Mouse (Mus musculus): ENCODE measurements around the gene Hist1h2ao.
"Not testable (repeated sequence)": the region's sequence is repeated elsewhere in the genome, so short reads cannot be mapped to it uniquely, and the experiment has no call there.

The Hist1h2ao gene

DNA sequence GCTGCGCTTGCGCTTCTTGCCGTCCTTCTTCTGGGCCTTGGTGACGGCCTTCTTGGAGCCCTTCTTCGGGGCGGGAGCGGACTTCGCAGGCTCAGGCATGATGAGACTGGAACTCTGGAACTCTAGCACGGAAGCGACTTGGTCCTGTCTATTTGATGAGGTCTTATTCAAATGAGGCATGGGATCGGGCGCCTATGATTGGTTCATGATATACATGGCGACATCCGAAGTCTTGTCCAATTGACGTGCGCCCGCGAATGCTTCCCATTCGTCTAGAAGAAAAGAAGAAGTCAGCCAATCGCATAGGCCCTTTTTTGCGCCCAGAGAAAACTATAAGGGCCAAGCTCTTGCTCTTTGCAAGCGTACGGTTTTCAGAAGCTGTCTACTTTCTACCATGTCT is at the start of gene Hist1h2ao, which contains the start of gene Hist1h2bq:
Gene Hist1h2ao, plus strand, starts transcription at position 393 of the 400 bp plus-strand sequence.
Gene Hist1h2bq, minus strand, starts transcription at position 125 of the 400 bp plus-strand sequence.
- not testable (repeated sequence) for DNase-seq (ENCODE audit: low spot score in 2 of 2)

DNA sequence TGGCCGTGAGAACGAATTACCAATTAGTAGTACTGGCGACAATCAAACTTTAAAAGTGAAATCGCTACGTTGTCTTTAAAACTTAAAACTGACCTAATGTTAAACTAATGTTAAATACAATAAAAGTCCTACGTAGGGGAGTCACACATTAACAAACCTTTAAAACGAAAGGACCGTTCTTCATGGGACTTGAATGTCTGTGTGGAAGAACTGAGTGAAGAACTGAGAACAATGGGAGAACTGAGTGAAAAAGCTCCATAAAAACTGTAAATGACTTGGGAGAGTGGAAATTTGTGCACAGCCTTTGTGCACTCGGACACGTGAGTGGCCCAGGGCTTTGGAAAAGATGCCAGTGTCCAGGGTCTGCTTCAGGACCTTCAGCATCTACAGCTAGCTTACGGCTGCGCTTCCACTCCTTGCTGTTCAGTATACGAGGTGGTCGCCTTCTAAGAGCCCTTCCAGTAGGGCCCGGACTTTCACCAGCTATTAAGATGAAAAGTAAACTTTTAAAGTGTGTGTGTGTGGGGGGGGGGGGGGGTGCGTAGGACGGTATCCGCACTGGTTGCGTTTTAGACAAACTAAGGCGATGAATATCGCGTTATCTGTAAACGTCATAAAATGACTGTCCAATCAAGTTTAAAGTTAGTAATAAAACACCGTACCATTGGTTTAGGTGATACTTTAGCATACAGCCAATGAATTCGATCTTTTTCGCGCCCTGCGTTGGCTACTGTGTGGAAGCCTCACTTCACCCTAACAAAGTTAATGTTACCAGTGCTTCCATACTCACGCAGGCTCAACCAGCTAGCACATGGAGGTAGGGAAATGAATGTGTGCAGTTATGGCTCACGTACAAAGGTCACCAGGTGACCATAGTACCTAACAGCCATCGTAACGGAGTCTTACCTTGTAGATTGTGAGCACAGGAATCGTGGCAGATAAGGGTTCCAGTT is 31.2 kb upstream of the Hist1h2ao start:
- DNase-seq (ENCODE audit: low spot score in 2 of 2): peak; percentile 80 to 89

DNA sequence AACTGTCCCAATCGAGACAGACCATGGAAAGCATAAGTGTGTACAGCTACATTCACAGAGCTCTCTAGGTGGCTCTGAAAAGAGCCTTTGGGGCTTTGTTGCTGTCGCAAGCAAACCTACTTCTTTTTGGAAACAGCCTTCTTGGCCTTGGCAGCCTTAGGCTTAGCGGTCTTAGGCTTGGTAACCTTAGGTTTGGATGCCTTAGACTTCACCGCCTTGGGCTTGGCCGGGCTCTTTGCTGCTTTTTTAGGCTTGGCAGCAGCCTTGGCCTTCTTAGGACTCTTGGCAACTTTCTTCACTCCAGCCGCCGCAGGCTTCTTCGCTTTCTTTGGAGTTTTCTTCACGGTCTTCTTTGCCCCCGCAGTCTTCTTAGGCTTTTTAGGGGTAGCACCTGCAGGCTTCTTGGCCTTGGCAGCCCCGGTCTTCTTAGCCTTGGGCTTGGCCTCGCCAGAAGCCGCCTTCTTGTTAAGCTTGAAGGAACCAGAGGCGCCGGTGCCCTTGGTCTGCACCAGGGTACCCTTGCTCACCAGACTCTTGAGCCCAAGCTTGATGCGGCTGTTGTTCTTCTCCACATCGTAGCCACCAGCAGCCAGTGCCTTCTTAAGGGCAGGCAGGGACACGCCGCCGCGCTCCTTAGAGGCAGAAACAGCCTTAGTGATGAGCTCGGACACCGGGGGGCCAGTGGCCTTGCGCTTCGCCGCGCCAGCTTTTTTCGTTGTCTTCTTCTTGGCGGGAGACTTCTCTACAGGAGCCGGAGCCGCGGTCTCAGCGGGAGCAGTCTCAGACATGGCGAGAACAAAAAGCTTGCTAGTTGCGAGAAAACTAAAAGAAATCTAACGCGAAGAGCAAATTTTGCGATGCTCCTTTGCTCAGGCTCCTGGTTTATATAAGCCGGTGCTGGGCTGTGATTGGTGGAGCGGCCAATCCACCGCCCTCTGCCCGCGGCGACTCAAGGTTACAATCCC is 30.2 kb upstream of the Hist1h2ao start, which contains the start of gene Hist1h1b:
Gene Hist1h1b, minus strand, starts transcription at position 859 of the 965 bp plus-strand sequence.
- DNase-seq (ENCODE audit: low spot score in 2 of 2): peak; percentile 48 to 51

DNA sequence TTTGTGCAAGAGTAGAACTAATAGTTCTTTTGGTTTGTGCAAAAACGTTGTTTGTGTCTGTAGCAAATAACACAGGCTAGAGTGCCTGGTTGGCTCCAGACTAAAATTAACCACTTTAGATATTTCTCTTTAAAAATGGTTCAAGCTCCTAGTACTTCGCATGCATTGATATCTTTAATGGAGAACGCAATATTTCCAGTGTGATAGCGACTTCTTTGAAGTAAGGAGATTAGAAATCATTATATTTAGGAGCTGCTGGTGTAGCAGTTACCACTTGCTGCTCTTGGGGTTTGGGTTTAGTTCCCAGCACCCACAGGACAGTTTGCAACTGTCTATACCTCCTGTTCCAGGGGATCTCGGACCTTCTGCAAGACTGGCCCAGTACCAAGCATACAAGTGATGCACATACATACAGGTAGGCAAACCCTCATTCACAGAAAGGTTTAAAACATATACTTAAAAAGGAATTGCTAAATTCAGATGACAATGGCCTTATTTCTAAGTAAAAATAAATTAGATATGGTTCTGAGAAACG is 29.2 kb upstream of the Hist1h2ao start:
- DNase-seq (ENCODE audit: low spot score in 2 of 2): no peak

DNA sequence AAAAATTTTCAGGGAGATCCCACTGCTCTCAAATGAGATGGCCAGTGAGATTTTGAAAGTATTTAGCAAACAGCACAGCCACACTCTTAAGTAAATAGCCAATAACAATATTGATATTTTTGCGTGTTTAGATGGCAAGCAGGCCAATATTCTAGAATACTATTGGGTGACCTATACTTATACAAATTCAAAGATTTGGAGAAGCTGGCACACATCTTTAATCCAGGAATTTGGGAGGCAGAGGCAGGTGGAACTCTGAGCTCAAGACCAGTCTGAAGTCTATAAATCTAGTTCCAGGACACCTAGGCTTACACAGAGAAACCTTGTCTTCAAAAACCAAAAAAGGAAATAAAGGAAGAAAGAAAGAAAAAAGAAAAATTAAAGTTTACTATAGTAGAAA is 28.6 kb upstream of the Hist1h2ao start:
- no peak for DNase-seq (ENCODE audit: low spot score in 2 of 2)

DNA sequence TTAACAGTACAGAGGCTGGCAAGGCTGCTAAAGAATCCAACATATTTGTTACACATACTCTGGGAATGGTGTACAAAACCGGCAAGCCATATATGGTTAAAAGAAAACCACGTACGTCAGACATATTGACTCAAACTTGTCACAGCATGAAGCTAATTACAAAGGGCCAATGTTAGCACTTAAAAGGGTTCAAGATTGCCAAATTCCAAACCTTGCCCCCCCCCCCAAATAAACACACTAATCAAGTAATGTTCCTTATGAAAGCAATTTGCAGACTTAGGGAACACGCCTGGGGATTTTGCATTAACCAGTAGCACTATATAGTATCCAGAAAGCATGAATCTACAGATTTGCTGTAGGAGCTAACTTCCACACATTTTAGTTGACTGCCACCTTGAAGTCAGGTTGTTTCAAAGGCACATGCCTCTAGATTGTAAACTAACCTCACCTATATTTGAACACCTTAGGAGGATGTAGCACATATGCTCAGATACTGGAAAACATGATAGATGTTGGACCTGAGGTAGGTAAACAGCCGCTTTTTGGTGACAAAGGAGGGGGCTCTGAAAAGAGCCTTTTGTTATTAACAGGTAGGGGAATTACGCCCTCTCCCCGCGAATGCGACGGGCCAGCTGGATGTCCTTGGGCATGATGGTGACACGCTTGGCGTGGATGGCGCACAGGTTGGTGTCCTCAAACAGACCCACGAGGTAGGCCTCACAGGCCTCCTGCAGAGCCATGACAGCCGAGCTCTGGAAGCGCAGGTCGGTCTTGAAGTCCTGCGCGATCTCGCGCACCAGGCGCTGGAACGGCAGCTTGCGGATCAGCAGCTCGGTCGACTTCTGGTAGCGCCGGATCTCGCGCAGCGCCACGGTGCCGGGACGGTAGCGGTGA is 27.7 kb upstream of the Hist1h2ao start:
- not testable (repeated sequence) for DNase-seq (ENCODE audit: low spot score in 2 of 2)

DNA sequence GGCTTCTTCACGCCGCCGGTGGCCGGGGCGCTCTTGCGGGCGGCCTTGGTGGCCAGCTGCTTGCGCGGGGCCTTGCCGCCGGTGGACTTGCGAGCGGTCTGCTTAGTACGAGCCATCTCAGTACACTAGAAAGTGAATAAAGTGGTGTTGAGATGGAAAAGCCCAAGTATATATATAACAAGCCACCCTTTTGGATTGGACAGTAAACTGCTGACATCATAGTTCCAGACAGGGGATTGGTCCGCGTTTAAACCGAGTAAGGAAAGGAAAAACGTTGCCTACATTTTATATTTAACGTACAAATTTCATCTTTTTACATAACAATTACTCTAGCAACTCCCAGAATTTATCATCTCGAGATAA is 27.0 kb upstream of the Hist1h2ao start, which contains the start of gene Hist1h3i:
Gene Hist1h3i, minus strand, starts transcription at position 116 of the 363 bp plus-strand sequence.
- peak; percentile 65 to 83 for DNase-seq (ENCODE audit: low spot score in 2 of 2)

DNA sequence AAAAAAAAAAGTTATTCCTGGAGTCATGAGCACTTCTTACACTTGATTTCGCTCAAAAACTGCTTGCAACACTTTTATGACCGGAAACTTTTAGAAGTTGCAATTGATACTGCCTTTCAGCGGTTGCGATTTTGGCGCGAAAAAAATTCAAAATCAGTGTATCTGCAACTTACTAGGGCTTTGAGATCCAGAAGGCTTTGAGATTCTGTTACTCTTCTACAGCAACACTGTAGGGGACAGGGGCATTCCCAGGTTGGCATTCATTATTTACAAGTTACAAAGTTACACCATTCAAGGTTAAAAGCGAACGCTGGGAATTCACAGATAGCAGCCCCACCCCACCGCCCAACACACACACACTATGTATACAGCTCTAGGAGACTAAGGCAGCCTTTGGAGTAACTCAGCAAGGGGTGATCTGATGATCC is 26.5 kb upstream of the Hist1h2ao start:
- no peak for DNase-seq (ENCODE audit: low spot score in 2 of 2)

DNA sequence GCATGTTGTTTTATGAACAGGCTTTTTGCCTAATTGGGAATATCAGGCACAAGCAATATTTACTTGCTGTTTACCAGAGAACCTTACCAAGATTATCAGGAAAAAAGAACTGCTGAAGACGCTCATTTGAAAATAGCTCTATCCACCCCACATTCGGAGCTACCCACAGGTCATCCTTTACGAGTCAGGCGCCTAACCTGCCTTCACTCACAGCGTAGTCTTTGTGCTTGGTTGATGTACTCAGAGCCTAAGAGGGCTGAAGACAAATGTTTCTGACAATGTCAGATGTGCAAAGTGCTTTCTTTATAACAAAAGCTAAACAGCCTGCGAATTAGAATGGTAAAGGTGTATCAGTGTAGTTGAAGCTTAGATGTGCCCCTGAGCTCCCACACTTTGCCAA is 26.0 kb upstream of the Hist1h2ao start:
- DNase-seq (ENCODE audit: low spot score in 2 of 2): no peak

DNA sequence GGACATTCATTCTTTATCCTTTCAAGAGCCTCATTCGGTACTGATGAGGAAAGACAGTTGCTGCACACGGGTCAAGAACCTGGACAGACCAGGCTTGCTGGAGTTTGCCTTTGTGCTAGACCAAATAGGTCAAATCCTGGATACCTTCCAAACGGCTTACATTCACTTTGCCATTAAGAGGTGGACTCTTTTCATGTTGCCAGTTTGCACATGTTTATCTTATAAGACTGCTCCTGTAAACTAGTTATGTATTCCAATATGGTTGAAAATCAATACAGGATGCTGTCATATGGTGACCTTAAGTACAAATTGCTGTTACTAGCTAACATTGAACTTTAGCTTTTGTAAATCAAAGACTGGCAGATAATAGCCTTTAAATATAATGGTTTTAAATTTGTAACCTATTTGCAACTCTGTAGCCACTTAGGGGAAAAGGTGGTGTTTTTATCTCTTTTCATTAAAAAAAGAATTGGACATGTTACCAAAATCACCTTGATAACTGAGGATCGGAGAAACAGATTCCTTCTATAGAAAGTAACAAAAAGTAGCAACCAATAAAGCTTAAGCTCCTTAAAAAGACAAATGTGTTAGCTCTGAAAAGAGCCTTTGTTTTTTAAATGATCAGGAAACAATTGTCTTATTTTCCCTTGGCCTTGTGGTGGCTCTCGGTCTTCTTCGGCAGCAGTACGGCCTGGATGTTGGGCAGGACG is 23.9 kb upstream of the Hist1h2ao start:
- DNase-seq (ENCODE audit: low spot score in 2 of 2): no peak

DNA sequence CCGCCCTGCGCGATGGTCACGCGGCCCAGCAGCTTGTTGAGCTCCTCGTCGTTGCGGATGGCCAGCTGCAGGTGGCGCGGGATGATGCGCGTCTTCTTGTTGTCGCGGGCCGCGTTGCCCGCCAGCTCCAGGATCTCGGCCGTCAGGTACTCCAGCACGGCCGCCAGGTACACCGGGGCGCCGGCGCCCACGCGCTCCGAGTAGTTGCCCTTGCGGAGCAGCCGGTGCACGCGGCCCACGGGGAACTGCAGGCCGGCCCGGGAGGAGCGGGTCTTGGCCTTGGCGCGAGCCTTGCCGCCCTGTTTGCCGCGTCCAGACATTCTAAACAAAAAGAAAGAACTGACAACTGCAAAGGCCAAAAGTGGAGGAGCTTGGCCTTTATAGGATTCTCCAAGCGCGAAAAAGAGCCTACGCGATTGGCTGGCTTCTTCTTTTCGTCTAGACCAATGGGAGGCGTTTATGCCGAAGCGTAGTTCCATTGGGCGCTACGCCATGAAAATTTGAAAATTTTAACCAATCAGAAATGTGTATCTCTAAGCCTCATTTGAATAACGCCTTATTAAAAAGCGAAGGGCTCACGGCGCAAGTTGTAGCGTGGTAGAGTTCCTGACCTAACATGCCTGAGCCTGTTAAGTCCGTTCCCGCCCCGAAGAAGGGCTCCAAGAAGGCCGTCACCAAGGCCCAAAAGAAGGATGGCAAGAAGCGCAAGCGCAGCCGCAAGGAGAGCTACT is 23.2 kb upstream of the Hist1h2ao start, which contains the start of the genes Hist1h2an and Hist1h2bp:
Gene Hist1h2an, minus strand, starts transcription at position 320 of the 731 bp plus-strand sequence.
Gene Hist1h2bp, plus strand, starts transcription at position 563 of the 731 bp plus-strand sequence.
- DNase-seq (ENCODE audit: low spot score in 2 of 2): peak; percentile 92 to 95

DNA sequence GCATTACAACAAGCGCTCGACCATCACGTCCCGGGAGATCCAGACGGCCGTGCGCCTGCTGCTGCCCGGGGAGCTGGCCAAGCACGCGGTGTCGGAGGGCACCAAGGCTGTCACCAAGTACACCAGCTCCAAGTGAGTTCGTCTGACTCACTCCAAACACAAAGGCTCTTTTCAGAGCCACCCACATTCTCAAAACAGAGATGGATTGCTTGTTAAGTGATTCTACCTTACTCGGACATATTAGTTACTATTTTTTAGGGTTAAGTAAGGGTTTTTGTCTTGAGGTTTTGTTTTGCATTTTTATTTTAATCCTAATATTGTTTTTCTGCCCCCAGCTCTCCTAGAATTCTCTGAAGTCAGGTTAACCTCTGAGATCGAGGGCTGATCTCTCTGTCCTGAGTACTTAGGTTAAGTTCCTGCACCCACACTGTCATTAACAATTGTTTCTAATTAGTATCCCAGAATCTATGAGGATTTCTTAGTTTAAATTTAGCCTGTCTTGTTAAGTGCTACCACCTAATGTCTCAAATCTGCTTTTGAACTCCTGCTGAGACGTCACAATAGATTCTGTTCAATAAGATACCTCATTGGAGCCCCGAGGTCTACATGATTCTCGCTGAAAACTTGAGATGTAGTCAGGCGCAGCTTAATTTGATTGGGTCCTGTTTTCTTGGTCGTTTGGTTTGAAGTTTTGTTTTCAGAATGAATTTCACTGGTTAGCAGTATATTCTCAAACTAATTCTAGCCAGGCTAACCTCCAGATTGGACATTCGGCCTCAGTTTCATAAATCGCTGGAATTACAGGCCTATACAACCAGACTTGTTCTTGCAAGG is 22.3 kb upstream of the Hist1h2ao start:
- no peak for DNase-seq (ENCODE audit: low spot score in 2 of 2)

DNA sequence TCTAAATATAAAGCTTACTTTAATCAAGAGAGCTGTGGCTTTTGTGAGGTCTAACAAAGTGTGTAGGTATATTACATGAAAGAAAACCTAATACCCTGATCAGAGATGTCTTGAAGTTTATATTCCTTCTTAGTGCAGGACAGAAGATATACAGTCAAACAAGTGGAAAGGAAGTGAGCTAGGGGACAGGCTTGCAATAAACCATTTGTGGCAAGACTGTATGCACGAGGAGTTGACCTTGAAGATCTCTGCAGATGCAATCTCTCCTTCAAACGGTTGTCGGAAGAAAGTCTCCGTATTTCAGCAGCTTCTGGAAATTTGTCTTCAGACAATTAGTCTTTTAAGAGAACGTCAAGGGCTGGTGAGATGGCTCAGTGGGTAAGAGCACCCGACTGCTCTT is 20.3 kb upstream of the Hist1h2ao start:
- DNase-seq (ENCODE audit: low spot score in 2 of 2): no peak

DNA sequence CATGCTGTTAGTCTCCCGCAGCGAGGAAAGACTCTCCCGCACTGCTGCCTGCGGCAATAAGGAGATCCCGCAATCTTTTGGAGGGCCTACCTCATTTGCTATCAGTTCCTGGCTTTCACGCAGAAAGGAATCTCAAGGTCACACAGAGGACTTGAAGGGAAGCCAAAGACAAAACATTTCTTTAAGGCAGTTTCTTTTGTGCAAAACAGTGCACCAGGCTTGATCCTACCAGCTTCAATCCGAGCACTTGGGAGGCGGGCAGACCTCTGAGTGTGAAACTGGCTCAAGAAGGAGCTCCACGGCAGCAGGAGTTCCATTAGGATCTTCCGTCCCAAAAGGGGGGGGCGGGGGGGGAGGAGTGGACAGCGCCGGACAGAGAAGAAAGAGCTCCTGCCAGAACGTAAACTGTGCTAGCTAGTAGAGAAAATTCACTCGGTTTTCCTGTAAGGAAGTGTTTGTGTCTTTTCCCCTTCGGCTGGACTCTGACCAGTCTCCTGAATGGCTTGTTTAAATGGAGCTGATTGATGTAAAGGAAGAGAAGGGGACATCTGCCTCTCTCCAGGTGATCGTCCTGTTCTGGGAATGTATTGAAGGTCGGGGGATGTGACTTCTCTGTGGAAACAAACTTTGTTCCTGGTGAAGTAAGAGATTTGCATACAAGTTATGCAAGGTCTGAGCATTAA is 19.5 kb upstream of the Hist1h2ao start:
- no peak for DNase-seq (ENCODE audit: low spot score in 2 of 2)

DNA sequence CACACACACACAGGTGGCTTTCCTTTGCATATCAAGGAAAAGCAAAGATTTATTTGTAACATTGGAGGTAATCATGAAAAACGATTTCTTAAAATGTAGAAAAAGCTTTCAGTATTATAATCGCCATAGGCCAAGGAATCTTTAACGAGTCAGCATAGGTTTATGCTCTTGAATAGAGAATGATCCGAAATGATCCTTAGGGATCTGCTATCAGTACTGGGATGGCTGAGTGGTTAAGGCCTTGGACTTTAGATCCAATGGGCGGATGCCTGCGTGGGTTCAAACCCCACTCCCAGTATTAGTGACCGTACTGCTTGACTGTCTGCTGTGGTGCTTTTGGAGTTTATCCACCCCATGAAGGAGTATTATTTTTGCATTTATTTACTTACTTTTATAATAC is 14.7 kb upstream of the Hist1h2ao start:
- DNase-seq (ENCODE audit: low spot score in 2 of 2): no peak

DNA sequence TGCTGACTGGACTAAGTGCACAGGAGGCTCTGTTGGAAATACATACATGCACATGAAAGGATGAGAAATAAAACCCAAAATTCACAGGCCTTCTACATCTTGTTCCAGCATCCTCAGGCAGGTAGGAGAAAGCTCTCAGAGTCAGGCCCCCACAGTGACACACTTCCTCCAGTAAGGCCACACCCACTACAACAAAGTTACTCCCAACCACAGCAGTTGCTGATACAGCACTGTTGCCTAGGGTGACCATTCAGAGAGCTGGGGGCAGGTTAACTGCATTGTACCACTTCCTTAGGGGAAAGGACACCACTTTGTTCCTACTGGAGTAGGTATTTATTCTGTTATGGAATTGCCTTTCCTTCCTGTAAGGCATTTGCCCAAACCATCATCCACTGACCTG is 13.1 kb upstream of the Hist1h2ao start:
- DNase-seq (ENCODE audit: low spot score in 2 of 2): not testable (repeated sequence)

DNA sequence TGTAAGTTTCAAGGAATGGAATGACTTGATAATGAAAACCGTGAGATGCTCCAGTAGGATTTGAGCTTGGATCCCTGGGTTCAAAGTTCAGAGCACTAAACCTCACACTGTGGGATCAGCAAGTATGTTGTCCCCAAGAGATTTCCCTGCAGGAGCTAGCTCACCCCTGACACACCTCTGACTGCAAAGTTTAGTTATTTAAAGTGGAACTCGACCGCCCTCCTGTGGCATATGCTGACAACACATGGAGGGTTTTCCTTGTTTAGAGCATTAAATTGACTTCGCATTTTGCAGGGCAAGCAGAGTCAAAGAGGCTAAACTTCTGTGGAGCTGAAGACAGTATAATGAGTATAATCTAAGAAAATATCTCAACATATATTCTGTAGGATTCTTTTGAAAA is 7.2 kb upstream of the Hist1h2ao start:
- DNase-seq (ENCODE audit: low spot score in 2 of 2): not testable (repeated sequence)

DNA sequence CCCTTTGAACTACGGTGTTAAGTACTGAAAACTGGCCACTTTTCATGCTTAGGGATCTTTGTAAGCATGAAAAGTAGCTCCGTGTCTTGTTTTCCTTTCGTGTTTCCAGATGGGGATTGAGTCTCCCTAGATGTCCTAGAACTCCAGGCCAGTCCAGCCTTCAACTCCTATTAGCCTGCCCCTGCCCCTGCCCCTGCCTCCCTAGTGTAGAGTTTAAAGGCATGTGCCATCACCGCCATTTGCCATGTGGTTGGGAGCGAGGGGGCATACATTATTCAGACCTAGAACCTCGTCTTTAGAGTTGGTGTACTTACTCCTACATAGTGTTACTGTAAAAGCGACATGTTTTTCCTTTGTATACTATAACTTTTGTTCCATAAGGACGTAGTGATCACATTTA is 809 bp downstream of the Hist1h2ao start:
- DNase-seq (ENCODE audit: low spot score in 2 of 2): not testable (repeated sequence)
